Mouse (Mus musculus): Measurements from ENCODE around the gene Mb. TPM values are rescaled to one million over a fixed set of nuclear protein-coding genes. Genes with fewer than 3 reads are reported as not detected.
A peak's percentile ranks its signal among the peaks of the same experiment; 100 is the strongest.

The Mb gene
- total and polyA plus RNA-seq, 3 experiments: not detected

- peak; percentile 29; the same call in 1 of the 2 replicates for TF ChIP-seq ETS1 (IDR thresholded peaks at IDR 0.05; ENCODE audit: low read depth, low read length)
- TF ChIP-seq CHD1 (IDR thresholded peaks at IDR 0.05; ENCODE audit: low read depth, low read length): no peak
- no peak for TF ChIP-seq HCFC1 (IDR thresholded peaks at IDR 0.05; ENCODE audit: low read depth, low read length)
- peak; percentile 92 for TF ChIP-seq ZNF384 (IDR thresholded peaks at IDR 0.05; ENCODE audit: low read depth, low read length)
- TF ChIP-seq MAZ (IDR thresholded peaks at IDR 0.05; ENCODE audit: low read depth, low read length): no peak
- TF ChIP-seq POLR2AphosphoS5 (IDR thresholded peaks at IDR 0.05; ENCODE audit: borderline replicate concordance, low read depth, low read length): no peak
- TF ChIP-seq POLR2A (IDR thresholded peaks at IDR 0.05; ENCODE audit: control insufficient read depth in 1 of 2, insufficient read depth in 1 of 2, low read depth in 1 of 2, low read length in 2 of 2, poor library complexity in 1 of 2): no peak
- no peak for TF ChIP-seq GATA1 (IDR thresholded peaks at IDR 0.05; ENCODE audit: low read depth, low read length)
- TF ChIP-seq ZC3H11A (IDR thresholded peaks at IDR 0.05; ENCODE audit: low read depth, low read length): no peak
- no peak for TF ChIP-seq CHD2 (IDR thresholded peaks at IDR 0.05; ENCODE audit: low read length)
- no peak for TF ChIP-seq SMC3 (IDR thresholded peaks at IDR 0.05; ENCODE audit: low read depth, low read length)
- no peak for TF ChIP-seq RAD21 (IDR thresholded peaks at IDR 0.05; ENCODE audit: low read depth, low read length)
- TF ChIP-seq NELFE (IDR thresholded peaks at IDR 0.05; ENCODE audit: low read depth, low read length): no peak
- no peak for TF ChIP-seq MXI1 (IDR thresholded peaks at IDR 0.05; ENCODE audit: low read depth, low read length)
- no peak for TF ChIP-seq NRF1 (IDR thresholded peaks at IDR 0.05; ENCODE audit: insufficient read depth, low read depth, low read length, poor library complexity, severe bottlenecking)
- peak; percentile 9; the same call in 1 of the 2 replicates for TF ChIP-seq USF1 (IDR thresholded peaks at IDR 0.05; ENCODE audit: low read depth, low read length)
- TF ChIP-seq E2F4 (IDR thresholded peaks at IDR 0.05; ENCODE audit: borderline replicate concordance, low read depth, low read length): no peak
- TF ChIP-seq ZKSCAN1 (IDR thresholded peaks at IDR 0.05; ENCODE audit: low read depth, low read length): no peak
- TF ChIP-seq POLR2AphosphoS2 (IDR thresholded peaks at IDR 0.05; ENCODE audit: low read length): no peak
- TF ChIP-seq BHLHE40 (IDR thresholded peaks at IDR 0.05; ENCODE audit: borderline replicate concordance, low read depth, low read length): no peak
- TF ChIP-seq TCF12 (IDR thresholded peaks at IDR 0.05; ENCODE audit: low read depth, low read length): no peak
- no peak for TF ChIP-seq UBTF (IDR thresholded peaks at IDR 0.05; ENCODE audit: borderline replicate concordance, insufficient read depth, low read depth, low read length)
- TF ChIP-seq GABPA (IDR thresholded peaks at IDR 0.05; ENCODE audit: low read depth, low read length): no peak
- TF ChIP-seq ELF1 (IDR thresholded peaks at IDR 0.05; ENCODE audit: low read depth, low read length): no peak
- TF ChIP-seq EP300 (IDR thresholded peaks at IDR 0.05; ENCODE audit: low read depth in 1 of 2, low read length in 2 of 2): peak in 1 of 2 experiments; percentile 35; a peak in 1 of 4 replicates
- no peak for TF ChIP-seq MAX (IDR thresholded peaks at IDR 0.05; ENCODE audit: low read length)
- peak; percentile 49; the same call in 1 of the 2 replicates for TF ChIP-seq RCOR1 (IDR thresholded peaks at IDR 0.05; ENCODE audit: low read depth, low read length)
- no peak for TF ChIP-seq TAL1 (IDR thresholded peaks at IDR 0.05; ENCODE audit: low read length)
- peak; percentile 58; the same call in 1 of the 2 replicates for TF ChIP-seq JUND (IDR thresholded peaks at IDR 0.05; ENCODE audit: low read depth, low read length)
- no peak overlapping the region for H3K9ac ChIP-seq (ENCODE audit: control insufficient read depth, low read depth, low read length, poor library complexity, severe bottlenecking)
- peaks cover 0 to 6% of the 10 kb centered on the region in 2 experiments; a peak in 2 of 4 replicates for H3K36me3 ChIP-seq (ENCODE audit: control insufficient read depth in 1 of 2, insufficient read depth in 2 of 2, low read length in 2 of 2)
- H3K9me3 ChIP-seq (replicated peaks; ENCODE audit: insufficient read depth, low read length): no peaks in the 10 kb centered on the region
- H3K27ac ChIP-seq (ENCODE audit: control insufficient read depth, low read depth, low read length): peak overlapping the region; percentile 15; the same call in 1 of the 2 replicates
- H3K4me1 ChIP-seq (ENCODE audit: control insufficient read depth in 1 of 2, insufficient read depth in 2 of 2, low read length in 2 of 2): peaks cover 2 to 11% of the 10 kb centered on the region in 2 experiments; a peak in 3 of 4 replicates
- H3K79me2 ChIP-seq (ENCODE audit: control insufficient read depth, insufficient read depth, low read length, poor library complexity): no peaks in the 10 kb centered on the region
- peak; percentile 57 for DNase-seq (ENCODE audit: low read depth, low spot score)
- H3K27me3 ChIP-seq (ENCODE audit: control insufficient read depth in 1 of 2, insufficient read depth in 2 of 2, low read length in 2 of 2): no peaks in the 10 kb centered on the region
- no peak overlapping the region for H3K4me3 ChIP-seq (ENCODE audit: control insufficient read depth in 1 of 2, insufficient read depth in 1 of 2, low read depth in 2 of 2, low read length in 2 of 2)
These were observed 8.1 kb upstream of the Mb start for GRCm38 (mm10) chr15:77058566-77058965.
